Mouse (Mus musculus) bone marrow macrophage, adult 2 months (primary cell): ENCODE data around the gene Camk1d.

ENCODE experiments used
- CTCF ChIP-seq: IDR thresholded peaks from 2 replicates; pipeline ENCODE4 v1.5.1; 2012; ENCODE audit warnings: low read depth, mild to moderate bottlenecking, low read length, moderate library complexity
- POLR2A ChIP-seq: IDR thresholded peaks from 2 replicates; pipeline ENCODE4 v1.6.1; 2012; ENCODE audit warnings: mild to moderate bottlenecking, low read depth, low read length, borderline replicate concordance

GRCm38 (mm10) chr2:5371316-5371715, 343.0 kb downstream of the Camk1d start:
- TF ChIP-seq POLR2A = no peak
- no peak for TF ChIP-seq CTCF
